Mouse (Mus musculus): ENCODE data around the gene Rps3. TPM values are rescaled to one million over a fixed set of nuclear protein-coding genes. Genes with fewer than 3 reads are reported as not detected.
"Not testable (repeated sequence)": the region's sequence is repeated elsewhere in the genome, so short reads cannot be mapped to it uniquely, and the experiment has no call there.

Gene Rps3
- polyA plus RNA-seq, 1 experiment from 2014 or later, result 969 TPM

- ATAC-seq (ENCODE audit: insufficient read depth), result no peak
- no peaks in the 10 kb centered on the region for H3K36me3 ChIP-seq (ENCODE audit: insufficient read depth)
- H3K4me3 ChIP-seq (ENCODE audit: low read depth, low read length), result no peak overlapping the region
- no peaks in the 10 kb centered on the region for H3K27me3 ChIP-seq (ENCODE audit: insufficient read depth, low read length)
- 44% methylated on average over 4 of the region's 4 CpGs for WGBS
- H3K4me2 ChIP-seq, result no peak overlapping the region
- no peaks in the 10 kb centered on the region; the same call in 1 of the 2 replicates for H3K9me3 ChIP-seq (ENCODE audit: low read depth, low read length)
- H3K9ac ChIP-seq, result no peak overlapping the region
- no peak for TF ChIP-seq CTCF (IDR thresholded peaks at IDR 0.05; ENCODE audit: low read depth)
- DNase-seq, result peak; percentile 45
- peak overlapping the region; percentile 66; the same call in 1 of the 2 replicates for H3K27ac ChIP-seq (ENCODE audit: low read depth)
- H3K4me1 ChIP-seq (ENCODE audit: insufficient read depth), result peaks cover 5% of the 10 kb centered on the region
Measured at GRCm38 (mm10) chr7:99518954-99519644, 35.6 kb upstream of the Rps3 start.

- H3K4me3 ChIP-seq (ENCODE audit: low read depth, low read length), result no peak overlapping the region
- no peak overlapping the region for H3K4me2 ChIP-seq
- DNase-seq (no peak), ATAC-seq (ENCODE audit: insufficient read depth) (no peak)
- TF ChIP-seq CTCF (IDR thresholded peaks at IDR 0.05; ENCODE audit: low read depth), result no peak
- no peak overlapping the region for H3K27ac ChIP-seq (ENCODE audit: low read depth)
- no peaks in the 10 kb centered on the region for H3K27me3 ChIP-seq (ENCODE audit: insufficient read depth, low read length)
- H3K36me3 ChIP-seq (ENCODE audit: insufficient read depth), result no peaks in the 10 kb centered on the region
- H3K9me3 ChIP-seq (ENCODE audit: low read depth, low read length), result no peaks in the 10 kb centered on the region; the same call in 1 of the 2 replicates
- WGBS, result 53% methylated on average over 3 of the region's 3 CpGs
- no peak overlapping the region for H3K9ac ChIP-seq
- H3K4me1 ChIP-seq (ENCODE audit: insufficient read depth), result peaks cover 5% of the 10 kb centered on the region
Measured at GRCm38 (mm10) chr7:99516814-99517157, 33.2 kb upstream of the Rps3 start.

GRCm38 (mm10) chr7:99516092-99516813, 32.7 kb upstream of the Rps3 start:
- H3K4me3 ChIP-seq (ENCODE audit: low read depth, low read length), result no peak overlapping the region
- no peaks in the 10 kb centered on the region for H3K36me3 ChIP-seq (ENCODE audit: insufficient read depth)
- H3K4me1 ChIP-seq (ENCODE audit: insufficient read depth), result peaks cover 5% of the 10 kb centered on the region
- no peak overlapping the region for H3K9ac ChIP-seq
- no peak for TF ChIP-seq CTCF (IDR thresholded peaks at IDR 0.05; ENCODE audit: low read depth)
- ATAC-seq (ENCODE audit: insufficient read depth) (no peak), DNase-seq (no peak)
- no peaks in the 10 kb centered on the region for H3K27me3 ChIP-seq (ENCODE audit: insufficient read depth, low read length)
- H3K4me2 ChIP-seq, result no peak overlapping the region
- H3K9me3 ChIP-seq (ENCODE audit: low read depth, low read length), result no peaks in the 10 kb centered on the region; the same call in 1 of the 2 replicates
- H3K27ac ChIP-seq (ENCODE audit: low read depth), result no peak overlapping the region
- 70% methylated on average over 9 of the region's 9 CpGs for WGBS

GRCm38 (mm10) chr7:99510087-99510501, 26.6 kb upstream of the Rps3 start:
- Histone ChIP-seq H3K36me3 (ENCODE audit: insufficient read depth) (no peaks in the 10 kb centered on the region), H3K4me3 (ENCODE audit: low read depth, low read length) (no peak overlapping the region), H3K9me3 (ENCODE audit: low read depth, low read length) (no peaks in the 10 kb centered on the region), H3K4me2 (peak overlapping the region; percentile 15; the same call in 1 of the 2 replicates), H3K9ac (no peak overlapping the region), H3K4me1 (ENCODE audit: insufficient read depth) (peaks cover 6% of the 10 kb centered on the region; the same call in 1 of the 2 replicates), H3K27ac (ENCODE audit: low read depth) (no peak overlapping the region), H3K27me3 (ENCODE audit: insufficient read depth, low read length) (no peaks in the 10 kb centered on the region)
- 9% methylated on average over 8 of the region's 8 CpGs for WGBS
- TF ChIP-seq CTCF (IDR thresholded peaks at IDR 0.05; ENCODE audit: low read depth), result no peak
- ATAC-seq (ENCODE audit: insufficient read depth) (no peak), DNase-seq (peak; percentile 45)

- ATAC-seq (ENCODE audit: insufficient read depth), result not testable (repeated sequence)
Measured at GRCm38 (mm10) chr7:99508187-99508586, 24.6 kb upstream of the Rps3 start.

GRCm38 (mm10) chr7:99504556-99504955, 21.0 kb upstream of the Rps3 start:
- no peaks in the 10 kb centered on the region for H3K36me3 ChIP-seq (ENCODE audit: insufficient read depth)
- H3K9ac ChIP-seq, result no peak overlapping the region
- H3K4me3 ChIP-seq (ENCODE audit: low read depth, low read length), result no peak overlapping the region
- H3K4me1 ChIP-seq (ENCODE audit: insufficient read depth), result peaks cover 5% of the 10 kb centered on the region; the same call in 1 of the 2 replicates
- DNase-seq (no peak), ATAC-seq (ENCODE audit: insufficient read depth) (no peak)
- H3K4me2 ChIP-seq, result no peak overlapping the region
- no peak overlapping the region for H3K27ac ChIP-seq (ENCODE audit: low read depth)
- no peak for TF ChIP-seq CTCF (IDR thresholded peaks at IDR 0.05; ENCODE audit: low read depth)
- H3K9me3 ChIP-seq (ENCODE audit: low read depth, low read length), result no peaks in the 10 kb centered on the region
- no peaks in the 10 kb centered on the region for H3K27me3 ChIP-seq (ENCODE audit: insufficient read depth, low read length)

More at GRCm38 (mm10) chr7:99508187-99508586, 24.6 kb upstream of the Rps3 start:
- H3K27ac ChIP-seq (ENCODE audit: low read depth); H3K4me3 ChIP-seq (ENCODE audit: low read depth, low read length); H3K4me2 ChIP-seq; H3K9ac ChIP-seq; H3K4me1 ChIP-seq (ENCODE audit: insufficient read depth); H3K27me3 ChIP-seq (ENCODE audit: insufficient read depth, low read length); H3K9me3 ChIP-seq (ENCODE audit: low read depth, low read length); H3K36me3 ChIP-seq (ENCODE audit: insufficient read depth); DNase-seq: not testable (repeated sequence)
- 14% methylated on average over 2 of the region's 2 CpGs for WGBS

GRCm38 (mm10) chr7:99501148-99501547, 17.6 kb upstream of the Rps3 start:
- Histone ChIP-seq H3K27ac (ENCODE audit: low read depth) (no peak overlapping the region), H3K27me3 (ENCODE audit: insufficient read depth, low read length) (no peaks in the 10 kb centered on the region), H3K9ac (no peak overlapping the region), H3K4me1 (ENCODE audit: insufficient read depth) (0 out of 2 replicates have a peak, but pooled peaks cover 3% of the 10 kb centered on the region), H3K4me3 (ENCODE audit: low read depth, low read length) (no peak overlapping the region), H3K36me3 (ENCODE audit: insufficient read depth) (no peaks in the 10 kb centered on the region), H3K4me2 (no peak overlapping the region), H3K9me3 (ENCODE audit: low read depth, low read length) (no peaks in the 10 kb centered on the region)
- no peak for TF ChIP-seq CTCF (IDR thresholded peaks at IDR 0.05; ENCODE audit: low read depth)
- no peak for ATAC-seq (ENCODE audit: insufficient read depth)
- DNase-seq, result no peak
- 39% methylated on average over 1 of the region's 1 CpGs for WGBS
